Mouse (Mus musculus) 416B (cell line): Measurements from ENCODE around the gene Adam23.
"Not testable (repeated sequence)": the region's sequence is repeated elsewhere in the genome, so short reads cannot be mapped to it uniquely, and the experiment has no call there.

ENCODE experiments used
- DNase-seq: peaks from one replicate; pipeline ENCODE4 v3.0.0; 2011; ENCODE audit warnings: low read depth

The Adam23 gene

GRCm38 (mm10) chr1:63586869-63587268 lies 141.2 kb downstream of the Adam23 start:
- no peak for DNase-seq

DNA sequence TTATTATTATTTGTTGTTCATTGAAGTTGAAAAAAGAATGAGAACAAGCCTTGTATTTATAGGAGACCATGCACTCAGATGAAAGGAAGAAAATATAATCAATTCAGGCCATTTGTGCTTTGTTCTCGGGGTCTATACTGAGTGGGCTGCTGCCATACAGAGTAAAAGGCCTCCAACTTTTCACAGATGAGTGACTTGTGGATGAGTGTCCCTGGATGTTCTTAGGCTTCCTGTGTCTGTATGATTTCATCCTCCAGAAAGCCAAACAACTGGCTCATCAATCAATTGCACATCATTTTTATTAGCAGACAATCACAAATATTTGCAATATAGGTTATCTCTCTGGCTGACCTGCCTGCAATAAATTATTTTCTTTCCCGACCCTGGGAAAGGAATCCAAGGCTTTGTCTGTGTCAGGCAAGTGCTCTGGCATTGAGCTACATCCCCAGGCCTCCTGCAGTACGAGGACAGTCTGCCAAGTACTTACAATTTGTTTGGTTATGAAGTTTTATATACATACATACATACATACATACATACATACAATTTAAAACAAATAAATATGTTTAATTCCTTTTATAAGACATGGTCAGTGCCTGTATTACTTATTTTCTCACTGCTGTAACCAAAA lies 158.3 kb downstream of the Adam23 start:
- DNase-seq, result no peak

DNA sequence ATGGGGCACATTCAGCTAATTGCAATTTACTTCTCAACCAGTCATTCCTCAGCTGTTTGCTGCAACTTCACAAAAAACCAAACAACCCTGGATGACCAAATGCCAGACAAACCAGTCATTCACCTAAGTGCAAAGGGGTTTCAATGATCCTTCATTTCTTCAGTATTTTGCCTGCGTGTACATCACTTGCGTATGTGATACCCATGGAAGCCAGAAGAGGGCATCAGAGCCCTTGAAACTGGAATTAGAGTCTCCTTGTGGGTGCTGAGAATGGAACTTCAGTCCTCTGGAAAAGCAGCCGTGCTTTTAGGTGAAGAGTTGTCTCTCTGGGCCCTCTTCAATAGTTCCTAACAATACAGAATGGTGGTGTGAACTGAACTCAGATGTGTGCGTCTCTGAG lies 163.9 kb downstream of the Adam23 start:
- DNase-seq, result no peak

GRCm38 (mm10) chr1:63614594-63614993 lies 168.9 kb downstream of the Adam23 start:
- DNase-seq, result peak; percentile 15

GRCm38 (mm10) chr1:63615668-63616067 lies 170.0 kb downstream of the Adam23 start, which contains the start of gene Gm39653:
TSS of gene Gm39653 (plus strand) at chr1:63615968.
- no peak for DNase-seq

GRCm38 (mm10) chr1:63628211-63628610 lies 182.5 kb downstream of the Adam23 start:
- no peak for DNase-seq

GRCm38 (mm10) chr1:63630390-63630789 lies 184.7 kb downstream of the Adam23 start:
- DNase-seq, result not testable (repeated sequence)

- DNase-seq, result no peak
Measured at GRCm38 (mm10) chr1:63639921-63640320, 194.2 kb downstream of the Adam23 start.
